Mouse (Mus musculus) R1 (cell line): ENCODE results near the gene Agap1.

ENCODE experiments used
- DNase-seq: peaks from one replicate; pipeline ENCODE4 v3.0.0-alpha.2; 2018; ENCODE audit warnings: low read depth, low spot score

The Agap1 gene

GRCm38 (mm10) chr1:89454196-89455123 lies at the start of gene Agap1:
Gene Agap1, plus strand, starts transcription at chr1:89454806.
- DNase-seq, result peak; percentile 91

- peak; percentile 26 for DNase-seq
Observed at GRCm38 (mm10) chr1:89405991-89406390, 48.6 kb upstream of the Agap1 start.

DNA sequence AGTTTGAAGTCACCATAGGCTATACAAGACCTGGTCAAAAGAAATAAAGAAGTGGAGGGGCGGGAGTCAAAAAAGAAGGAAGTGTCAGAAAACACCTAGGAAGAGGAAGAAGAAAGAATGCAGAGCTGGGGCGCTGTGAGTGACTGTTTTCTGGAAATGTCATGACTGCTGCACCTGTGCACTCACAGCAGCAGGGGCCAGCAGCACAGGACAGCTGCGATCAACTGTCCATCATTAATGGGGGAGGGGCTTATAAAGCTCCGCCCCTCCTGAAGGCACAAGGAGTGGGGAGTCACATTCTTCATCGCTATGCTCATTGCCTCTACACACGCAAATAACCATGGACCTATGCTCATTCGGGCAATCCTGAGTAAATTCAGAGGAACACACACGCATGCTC lies 46.6 kb upstream of the Agap1 start:
- DNase-seq, result peak; percentile 16

DNA sequence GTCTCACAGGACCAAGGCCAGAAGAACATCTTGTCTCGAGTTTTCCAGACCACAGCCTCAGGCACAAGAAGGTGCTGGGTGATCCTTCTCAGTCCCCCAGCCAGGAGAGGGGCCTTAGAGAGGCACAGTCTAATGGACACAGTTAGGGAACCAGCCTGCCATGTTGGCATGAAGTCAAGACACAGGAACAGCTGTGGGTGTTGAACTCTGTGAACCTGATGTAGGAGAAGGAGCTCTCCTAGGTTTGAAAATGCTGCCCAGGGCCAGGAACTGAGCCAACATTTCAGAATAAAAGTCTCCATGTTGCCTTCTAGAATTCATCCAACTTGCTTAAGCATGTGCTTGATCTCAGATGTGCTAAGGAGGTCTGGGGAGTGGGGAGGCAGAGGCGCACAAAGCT lies 41.5 kb upstream of the Agap1 start:
- DNase-seq, result no peak

DNA sequence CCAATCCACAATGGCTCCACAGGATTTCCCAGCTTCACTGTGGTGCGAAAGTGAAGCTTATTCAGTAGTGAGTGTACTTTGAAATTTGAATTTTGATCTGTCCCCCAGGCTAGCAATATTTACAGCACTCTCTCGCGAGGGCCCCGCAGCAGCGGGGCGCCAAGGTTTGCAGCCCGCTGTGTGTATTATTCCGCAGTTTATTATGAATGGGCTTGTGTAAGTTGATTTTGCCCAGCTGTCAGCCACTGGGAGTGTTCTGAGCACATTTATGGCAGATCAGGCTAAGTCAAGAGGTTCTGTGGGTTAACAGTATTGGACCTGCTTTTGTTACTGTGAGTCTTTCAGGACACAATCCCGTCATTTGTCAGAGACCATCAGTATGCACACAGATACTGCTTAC lies 40.0 kb upstream of the Agap1 start:
- DNase-seq, result no peak

- DNase-seq, result no peak
Observed at GRCm38 (mm10) chr1:89416929-89417328, 37.7 kb upstream of the Agap1 start.

- DNase-seq, result no peak
Observed at GRCm38 (mm10) chr1:89420642-89421041, 34.0 kb upstream of the Agap1 start.

- no peak for DNase-seq
Observed at GRCm38 (mm10) chr1:89421401-89421800, 33.2 kb upstream of the Agap1 start.

DNA sequence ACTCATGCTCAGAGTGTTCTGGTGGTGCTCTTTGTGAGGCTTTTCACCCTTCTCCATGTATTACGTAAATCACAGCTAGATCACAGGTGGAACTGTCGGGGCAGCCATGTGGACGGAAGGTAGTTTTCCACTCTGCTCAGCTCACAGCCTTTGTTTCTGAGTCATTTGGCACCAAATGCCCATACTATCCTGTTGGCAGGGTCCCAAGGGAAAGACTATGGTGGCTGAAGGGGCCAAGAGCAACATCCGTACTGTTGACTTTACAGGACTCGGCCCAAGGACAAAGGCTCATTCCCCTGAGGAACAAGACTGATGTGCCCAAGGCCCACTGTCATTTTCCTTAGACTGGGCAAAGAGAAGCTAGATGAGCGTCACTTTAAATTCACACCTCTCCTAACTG lies 30.0 kb upstream of the Agap1 start:
- DNase-seq, result no peak

DNA sequence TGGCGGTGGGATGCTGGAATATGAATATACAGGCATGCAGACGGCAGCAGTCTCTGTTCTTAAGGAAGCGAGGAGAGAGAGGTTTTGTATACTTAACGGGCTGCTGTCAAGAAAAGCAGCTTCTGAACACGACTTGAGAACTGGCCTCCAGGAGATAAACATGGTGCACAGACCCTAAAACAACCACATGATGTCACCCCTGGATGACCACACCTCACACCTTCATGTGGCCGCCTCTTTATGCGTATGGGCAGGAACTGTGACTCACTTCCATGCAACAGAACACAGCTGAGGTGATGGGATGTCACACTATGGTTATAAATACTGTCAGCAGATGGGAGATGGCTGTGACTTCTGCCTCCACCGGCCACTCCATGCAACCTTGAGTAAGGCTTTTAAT lies 28.5 kb upstream of the Agap1 start:
- no peak for DNase-seq

- DNase-seq, result no peak
Observed at GRCm38 (mm10) chr1:89428671-89429070, 25.9 kb upstream of the Agap1 start.

GRCm38 (mm10) chr1:89429946-89430640 lies 24.5 kb upstream of the Agap1 start:
- peak; percentile 25 for DNase-seq

DNA sequence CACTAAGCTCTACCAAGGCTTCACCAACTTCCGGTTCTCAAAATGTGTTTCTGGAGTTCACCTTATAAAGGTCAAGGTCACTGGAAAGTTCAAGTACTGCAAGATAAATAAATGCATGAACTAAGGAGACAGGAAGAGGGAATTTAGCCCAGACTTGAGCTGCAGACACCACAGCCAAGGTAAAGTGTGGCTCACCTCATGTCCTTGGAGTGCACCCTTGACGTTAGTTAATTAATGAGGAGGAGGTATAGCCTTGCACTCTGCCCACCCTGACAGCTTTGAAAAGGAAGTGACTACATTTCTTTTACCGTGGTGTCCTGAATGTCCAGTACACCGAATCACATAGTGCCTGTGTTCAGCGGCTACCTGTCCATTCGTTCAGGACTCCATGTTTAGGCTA lies 15.3 kb upstream of the Agap1 start:
- DNase-seq, result peak; percentile 41

GRCm38 (mm10) chr1:89441236-89441897 lies 13.2 kb upstream of the Agap1 start:
- no peak for DNase-seq

- no peak for DNase-seq
Observed at GRCm38 (mm10) chr1:89443512-89443911, 11.1 kb upstream of the Agap1 start.

- no peak for DNase-seq
Observed at GRCm38 (mm10) chr1:89444014-89444413, 10.6 kb upstream of the Agap1 start.

- DNase-seq, result no peak
Observed at GRCm38 (mm10) chr1:89450139-89450538, 4.5 kb upstream of the Agap1 start.

GRCm38 (mm10) chr1:89452138-89452537 lies 2.5 kb upstream of the Agap1 start:
- no peak for DNase-seq

- DNase-seq, result no peak
Observed at GRCm38 (mm10) chr1:89453666-89454065, 940 bp upstream of the Agap1 start.

- peak; percentile 33 for DNase-seq
Observed at GRCm38 (mm10) chr1:89455421-89456091, 950 bp downstream of the Agap1 start.

GRCm38 (mm10) chr1:89456456-89456855 lies 1.9 kb downstream of the Agap1 start:
- peak; percentile 46 for DNase-seq
